Mouse (Mus musculus): ENCODE measurements around the gene Gm9837. TPM values are rescaled to one million over a fixed set of nuclear protein-coding genes. Genes with fewer than 3 reads are reported as not detected.

Gm9837 gene
- not detected for polyA plus RNA-seq (2015; fragmentation: Illumina TruSeq; extraction: RNeasy Lipid Tissue Mini Kit (QIAGEN cat#74804); ENCODE audit: low read depth, low replicate concordance)

DNA sequence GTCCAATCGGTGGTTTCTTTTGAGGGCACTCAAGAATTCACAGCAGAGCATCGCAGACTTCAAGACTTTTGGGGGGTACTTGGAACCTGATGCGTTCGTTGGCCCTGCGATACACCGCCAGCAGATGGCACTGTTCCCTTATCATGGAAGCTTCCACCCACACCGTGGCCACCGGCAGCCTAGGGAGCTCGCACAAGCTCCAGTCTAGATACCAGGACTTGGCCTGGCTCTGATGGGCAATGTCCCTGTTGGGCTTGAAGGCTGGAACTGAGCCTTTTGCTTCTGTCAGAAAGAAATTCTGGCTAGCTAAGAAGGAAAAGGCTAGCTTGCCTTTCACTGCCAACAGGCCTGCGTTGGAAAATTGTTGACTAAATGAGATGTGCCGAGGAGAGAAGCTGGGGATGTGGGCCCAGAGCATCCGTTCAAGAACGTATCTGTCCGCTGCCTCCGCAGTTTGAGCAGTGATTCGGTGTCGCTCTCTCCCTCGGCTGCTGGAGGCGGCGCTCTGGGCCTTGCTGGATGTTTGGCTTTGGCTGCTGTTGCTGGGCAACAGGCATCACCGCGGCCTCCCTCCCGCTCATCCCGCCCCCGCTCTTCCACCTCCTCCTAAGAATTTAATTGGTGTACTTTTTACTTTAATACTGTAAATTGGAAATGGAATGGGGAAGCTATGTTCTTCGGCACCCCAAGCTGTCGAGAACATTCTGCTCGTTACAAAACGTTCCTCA, at the start of gene Gm9837:
Gene Gm9837, minus strand, starts transcription at position 512 of the 728 bp plus-strand sequence.

DNA sequence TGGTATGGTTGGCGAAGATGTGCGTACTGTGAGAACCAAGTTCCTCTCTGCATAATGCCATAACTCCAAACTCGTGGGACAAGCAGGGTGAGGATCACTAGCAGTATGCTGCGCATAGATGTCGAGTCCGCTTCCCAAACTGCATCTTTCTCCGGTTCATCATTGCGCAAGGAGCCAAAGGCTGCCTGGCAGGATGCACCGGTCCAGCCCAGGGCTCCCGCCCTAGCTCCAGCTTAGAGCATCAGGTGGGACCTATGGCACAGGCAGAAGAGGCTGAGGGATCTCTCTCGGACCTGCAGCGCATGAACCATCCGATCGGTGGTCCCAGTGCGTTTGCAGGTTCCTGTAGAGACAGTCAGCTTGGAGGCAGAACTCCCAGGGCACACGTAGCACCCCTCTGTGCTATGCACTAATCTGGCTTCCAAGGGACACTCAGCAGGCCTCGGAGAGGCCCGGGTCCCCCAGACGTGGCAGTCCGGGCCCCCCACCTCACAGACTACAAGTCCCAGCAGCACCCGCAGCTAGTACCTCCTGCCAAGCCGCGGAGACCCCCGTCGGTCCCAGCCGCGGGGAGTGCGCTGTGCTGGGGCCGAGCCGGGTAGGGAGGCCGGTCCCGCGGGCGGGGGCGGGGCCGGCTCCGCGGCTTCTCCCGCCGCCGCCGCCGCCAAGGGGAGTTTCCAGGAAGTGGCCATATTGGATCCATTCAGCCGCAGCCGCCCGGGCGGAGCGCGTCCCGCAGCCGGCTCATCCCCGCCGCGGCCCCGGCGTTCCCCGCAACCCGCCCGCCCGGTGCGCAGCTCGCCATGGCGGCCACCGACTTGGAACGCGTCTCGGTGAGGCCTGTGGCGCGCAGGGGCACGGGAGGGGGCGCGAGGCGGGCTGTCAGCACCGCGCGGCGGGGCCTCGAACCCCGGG, 49.2 kb upstream of the Gm9837 start, which contains the start of gene Sept8:
Gene Sept8, plus strand, starts transcription at position 51 of the 915 bp plus-strand sequence.

DNA sequence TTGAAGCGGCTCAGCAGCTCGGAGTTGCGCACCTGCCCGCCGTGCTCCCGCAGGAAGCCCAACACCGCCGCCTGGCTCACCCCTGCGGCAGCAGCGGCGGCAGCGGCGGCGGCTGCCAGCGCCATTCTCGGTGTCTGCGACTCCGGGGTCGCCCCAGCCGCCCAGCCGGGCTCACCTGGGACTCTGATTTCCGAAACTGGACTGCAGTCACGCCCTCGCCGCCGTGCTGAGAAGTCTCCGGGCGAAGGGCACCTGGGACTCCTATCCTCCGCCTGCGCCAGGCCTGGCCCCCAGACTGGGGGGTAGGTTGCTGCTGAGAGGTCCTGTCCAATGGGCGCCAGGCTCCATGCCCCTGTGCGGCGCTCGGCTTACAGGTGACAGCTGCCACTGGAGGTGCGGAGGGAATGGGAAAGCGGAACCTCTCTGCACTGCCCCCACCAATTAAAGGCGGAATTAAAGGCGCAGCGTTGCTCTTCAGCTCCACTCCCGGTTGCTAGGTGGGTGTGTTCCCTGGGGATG, 9.6 kb upstream of the Gm9837 start, which contains the start of the genes Gm9945 and Sowaha:
Gene Gm9945, plus strand, starts transcription at position 384 of the 519 bp plus-strand sequence.
Gene Sowaha, minus strand, starts transcription at position 492 of the 519 bp plus-strand sequence.

GRCm38 (mm10) chr11:53456474-53457371, 13.6 kb downstream of the Gm9837 start, which contains the start of the genes Gm10447 and Shroom1:
Gene Gm10447 (minus strand): TSS chr11:53457110.
Gene Shroom1 (plus strand): TSS chr11:53457205.

DNA sequence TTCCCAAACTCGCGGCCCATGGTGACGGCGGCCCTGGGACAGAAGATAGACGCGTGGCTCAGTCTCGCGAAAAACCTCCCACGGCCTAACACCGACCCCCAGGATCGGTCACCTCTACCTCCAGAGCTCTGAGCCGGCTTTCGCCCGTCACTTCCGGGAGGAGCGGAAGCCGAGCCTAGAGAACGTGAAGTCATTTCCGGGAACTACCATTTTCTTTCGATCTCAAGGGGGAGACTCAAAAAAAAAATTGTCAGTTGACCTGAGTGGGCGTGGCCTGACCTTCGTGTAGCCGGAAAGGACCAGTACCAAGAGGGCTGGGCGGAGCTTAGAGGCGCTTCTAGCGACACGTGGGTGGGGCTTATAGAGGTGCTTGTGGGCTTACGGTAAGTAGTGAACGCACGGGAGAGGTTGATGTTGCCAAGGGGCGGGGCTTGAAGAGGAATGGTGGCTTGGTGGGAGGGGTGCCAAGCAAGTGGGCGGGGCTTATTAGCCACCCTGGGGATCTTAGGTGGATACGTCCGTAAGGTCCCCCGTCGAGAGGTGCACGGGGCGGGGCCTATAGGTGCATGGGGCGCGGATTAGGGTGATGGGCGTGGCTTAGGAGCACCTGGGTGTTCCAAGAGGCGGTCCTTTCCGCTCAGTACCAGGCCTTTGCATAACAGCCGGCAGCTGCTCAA, 39.5 kb downstream of the Gm9837 start, which contains the start of the genes Uqcrq and Gdf9:
Gene Uqcrq, minus strand, starts transcription at position 162 of the 677 bp plus-strand sequence.
Gene Gdf9, plus strand, starts transcription at position 354 of the 677 bp plus-strand sequence.

DNA sequence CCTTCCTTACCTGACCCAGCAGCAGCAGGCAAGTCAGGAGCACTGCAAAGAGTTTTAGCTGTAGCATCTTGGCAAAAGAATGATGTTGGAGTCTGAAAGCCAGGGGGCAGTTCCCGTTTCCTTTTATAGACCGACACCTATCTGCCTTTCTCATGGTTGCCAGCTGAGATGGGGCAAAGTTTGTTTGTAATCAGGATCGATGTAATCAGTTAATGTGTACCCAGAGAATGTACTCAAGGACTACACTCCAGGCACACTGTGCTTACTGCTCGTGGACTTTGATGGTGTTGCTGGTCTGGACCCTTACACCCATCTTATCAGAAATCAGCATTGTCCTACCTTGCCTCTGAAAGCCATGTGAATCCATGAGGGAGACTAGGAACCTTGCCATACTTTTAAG, 47.2 kb downstream of the Gm9837 start, which contains the start of gene Leap2:
Gene Leap2, minus strand, starts transcription at position 135 of the 400 bp plus-strand sequence.

Other genes with a start within 250 kb of the Gm9837 start
- gene Hspa4, start 170.0 kb downstream of the Gm9837 start, polyA plus RNA-seq (2015; fragmentation: Illumina TruSeq; extraction: RNeasy Lipid Tissue Mini Kit (QIAGEN cat#74804); ENCODE audit: low read depth, low replicate concordance) = 143 TPM
- 17.2 TPM for gene Zcchc10, start 145.8 kb downstream of the Gm9837 start, polyA plus RNA-seq (2015; fragmentation: Illumina TruSeq; extraction: RNeasy Lipid Tissue Mini Kit (QIAGEN cat#74804); ENCODE audit: low read depth, low replicate concordance)
- 70.9 TPM for gene Aff4, start 119.6 kb downstream of the Gm9837 start, polyA plus RNA-seq (2015; fragmentation: Illumina TruSeq; extraction: RNeasy Lipid Tissue Mini Kit (QIAGEN cat#74804); ENCODE audit: low read depth, low replicate concordance)
- not detected for gene Leap2, start 47.3 kb downstream of the Gm9837 start, polyA plus RNA-seq (2015; fragmentation: Illumina TruSeq; extraction: RNeasy Lipid Tissue Mini Kit (QIAGEN cat#74804); ENCODE audit: low read depth, low replicate concordance)
- gene Uqcrq, start 39.6 kb downstream of the Gm9837 start, polyA plus RNA-seq (2015; fragmentation: Illumina TruSeq; extraction: RNeasy Lipid Tissue Mini Kit (QIAGEN cat#74804); ENCODE audit: low read depth, low replicate concordance) = 494 TPM
- gene Gdf9, start 39.5 kb downstream of the Gm9837 start, polyA plus RNA-seq (2015; fragmentation: Illumina TruSeq; extraction: RNeasy Lipid Tissue Mini Kit (QIAGEN cat#74804); ENCODE audit: low read depth, low replicate concordance) = 1.9 TPM
- gene Gm10447, start 13.4 kb downstream of the Gm9837 start, polyA plus RNA-seq (2015; fragmentation: Illumina TruSeq; extraction: RNeasy Lipid Tissue Mini Kit (QIAGEN cat#74804); ENCODE audit: low read depth, low replicate concordance) = not detected
- gene Shroom1, start 13.3 kb downstream of the Gm9837 start, polyA plus RNA-seq (2015; fragmentation: Illumina TruSeq; extraction: RNeasy Lipid Tissue Mini Kit (QIAGEN cat#74804); ENCODE audit: low read depth, low replicate concordance) = 4.6 TPM
- gene Gm9945, start 9.7 kb upstream of the Gm9837 start, polyA plus RNA-seq (2015; fragmentation: Illumina TruSeq; extraction: RNeasy Lipid Tissue Mini Kit (QIAGEN cat#74804); ENCODE audit: low read depth, low replicate concordance) = 0.54 TPM
- gene Sowaha, start 9.8 kb upstream of the Gm9837 start, polyA plus RNA-seq (2015; fragmentation: Illumina TruSeq; extraction: RNeasy Lipid Tissue Mini Kit (QIAGEN cat#74804); ENCODE audit: low read depth, low replicate concordance) = 42.6 TPM
- 294 TPM for gene Sept8, start 48.8 kb upstream of the Gm9837 start, polyA plus RNA-seq (2015; fragmentation: Illumina TruSeq; extraction: RNeasy Lipid Tissue Mini Kit (QIAGEN cat#74804); ENCODE audit: low read depth, low replicate concordance)
- 96.0 TPM for gene Kif3a, start 96.9 kb upstream of the Gm9837 start, polyA plus RNA-seq (2015; fragmentation: Illumina TruSeq; extraction: RNeasy Lipid Tissue Mini Kit (QIAGEN cat#74804); ENCODE audit: low read depth, low replicate concordance)
- not detected for gene Il4, start 148.2 kb upstream of the Gm9837 start, polyA plus RNA-seq (2015; fragmentation: Illumina TruSeq; extraction: RNeasy Lipid Tissue Mini Kit (QIAGEN cat#74804); ENCODE audit: low read depth, low replicate concordance)
- not detected for gene Il13, start 164.2 kb upstream of the Gm9837 start, polyA plus RNA-seq (2015; fragmentation: Illumina TruSeq; extraction: RNeasy Lipid Tissue Mini Kit (QIAGEN cat#74804); ENCODE audit: low read depth, low replicate concordance)
- gene Rad50, start 236.8 kb upstream of the Gm9837 start, polyA plus RNA-seq (2015; fragmentation: Illumina TruSeq; extraction: RNeasy Lipid Tissue Mini Kit (QIAGEN cat#74804); ENCODE audit: low read depth, low replicate concordance) = 6.5 TPM

Measured in brain, adult 10 weeks (tissue).